Mouse (Mus musculus) liver, adult 2 months (tissue): ENCODE measurements at regions not wholly inside any gene's neighbourhood (a gene's known extent, or its start where the extent isn't known, plus 50 kb on each side); places are given as distances from the start of the nearest gene placed in this dataset.

ENCODE experiments used
- CTCF ChIP-seq: fragments of 200-500 bp; IDR thresholded peaks from 2 replicates; pipeline ENCODE4 v1.5.1; 2011; ENCODE audit warnings: low read depth, low read length, control low read depth
- POLR2A ChIP-seq: fragments of 200-500 bp; IDR thresholded peaks from 2 replicates; pipeline ENCODE4 v1.6.1; 2011; ENCODE audit warnings: low read length, control low read depth; ENCODE audit not compliant: insufficient read depth; ENCODE audit errors: extremely low read depth

DNA sequence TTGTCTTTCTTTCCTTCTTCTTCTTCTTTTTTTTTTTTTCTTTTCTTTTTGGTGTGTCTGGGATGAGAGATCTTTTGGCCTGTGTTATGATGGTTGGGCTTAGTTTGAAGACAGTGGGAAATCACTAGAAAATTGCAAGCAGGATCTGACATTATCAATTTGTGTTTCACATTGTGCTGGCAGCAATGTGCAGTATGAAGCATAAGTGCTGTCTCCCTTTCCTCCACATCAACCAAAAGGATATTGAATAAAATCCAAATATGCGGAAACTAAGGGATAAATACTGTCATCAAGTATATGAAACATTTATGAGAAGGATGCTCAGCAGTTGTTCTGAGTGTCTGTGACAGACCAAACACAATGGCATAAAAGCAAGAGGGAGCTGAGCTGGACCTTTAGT, 1144.4 kb upstream of the Zeb2 start:
- no peak for TF ChIP-seq CTCF
- TF ChIP-seq POLR2A = no peak
